Mouse (Mus musculus) embryonic facial prominence, embryonic 13.5 days (tissue): ENCODE results near the gene Itgb3. TPM values are rescaled to one million over a fixed set of nuclear protein-coding genes. Genes with fewer than 3 reads are reported as not detected.
"Not testable (repeated sequence)": the region's sequence is repeated elsewhere in the genome, so short reads cannot be mapped to it uniquely, and the experiment has no call there.

Experiments
- ATAC-seq: fragments of 200-750 bp; cut with Nextera tagmentation; 2 replicates; pipeline ENCODE4 v1.8.0; 2017; ENCODE audit warnings: low read depth; ENCODE audit not compliant: insufficient number of reproducible peaks, insufficient read depth, low FRiP score, low TSS enrichment
- H3K27ac ChIP-seq: fragments of 300-500 bp; sonication (generic); 2 replicates; pipeline ENCODE4 v1.5.1; 2015; ENCODE audit warnings: moderate library complexity, mild to moderate bottlenecking, inconsistent platforms
- H3K27me3 ChIP-seq: fragments of 300-500 bp; sonication (generic); 2 replicates; pipeline ENCODE4 v1.6.1; 2015; ENCODE audit warnings: mild to moderate bottlenecking, inconsistent platforms
- H3K36me3 ChIP-seq: fragments of 300-500 bp; sonication (generic); 2 replicates; pipeline ENCODE4 v1.6.1; 2015; ENCODE audit warnings: mild to moderate bottlenecking, inconsistent platforms
- H3K4me1 ChIP-seq: fragments of 300-500 bp; sonication (generic); 2 replicates; pipeline ENCODE4 v1.6.1; 2015; ENCODE audit warnings: inconsistent platforms
- H3K4me2 ChIP-seq: fragments of 300-500 bp; sonication (generic); 2 replicates; pipeline ENCODE4 v1.6.1; 2015; ENCODE audit warnings: moderate library complexity, mild to moderate bottlenecking, inconsistent platforms
- H3K4me3 ChIP-seq: fragments of 300-500 bp; sonication (generic); 2 replicates; pipeline ENCODE4 v1.5.1; 2015; ENCODE audit warnings: mild to moderate bottlenecking, inconsistent platforms
- H3K9ac ChIP-seq: fragments of 300-500 bp; sonication (generic); 2 replicates; pipeline ENCODE4 v1.6.1; 2015; ENCODE audit warnings: mild to moderate bottlenecking, inconsistent platforms
- H3K9me3 ChIP-seq: fragments of 300-500 bp; sonication (generic); 2 replicates; pipeline ENCODE4 v1.6.1; 2016; ENCODE audit warnings: inconsistent platforms
- WGBS: fragments of 180-500 bp; shearing (Covaris S2); methylation state at CpG from one replicate; pipeline ENCODE4 v1.1.7; 2015; ENCODE audit warnings: mixed read lengths; 5-methylcytosine and 5-hydroxymethylcytosine counted together
- polyA plus RNA-seq: library from polyadenylated mRNA; unstranded; fragments of >200 nt; fragmentation: Nextera tagmentation; extraction: Ambion mirVana; gene quantifications from 2 replicates; pipeline ENCODE4 v1.2.1, GENCODE M21; 2015

The Itgb3 gene
- polyA plus RNA-seq: 3.9 and 4.2 TPM in 2 replicates

DNA sequence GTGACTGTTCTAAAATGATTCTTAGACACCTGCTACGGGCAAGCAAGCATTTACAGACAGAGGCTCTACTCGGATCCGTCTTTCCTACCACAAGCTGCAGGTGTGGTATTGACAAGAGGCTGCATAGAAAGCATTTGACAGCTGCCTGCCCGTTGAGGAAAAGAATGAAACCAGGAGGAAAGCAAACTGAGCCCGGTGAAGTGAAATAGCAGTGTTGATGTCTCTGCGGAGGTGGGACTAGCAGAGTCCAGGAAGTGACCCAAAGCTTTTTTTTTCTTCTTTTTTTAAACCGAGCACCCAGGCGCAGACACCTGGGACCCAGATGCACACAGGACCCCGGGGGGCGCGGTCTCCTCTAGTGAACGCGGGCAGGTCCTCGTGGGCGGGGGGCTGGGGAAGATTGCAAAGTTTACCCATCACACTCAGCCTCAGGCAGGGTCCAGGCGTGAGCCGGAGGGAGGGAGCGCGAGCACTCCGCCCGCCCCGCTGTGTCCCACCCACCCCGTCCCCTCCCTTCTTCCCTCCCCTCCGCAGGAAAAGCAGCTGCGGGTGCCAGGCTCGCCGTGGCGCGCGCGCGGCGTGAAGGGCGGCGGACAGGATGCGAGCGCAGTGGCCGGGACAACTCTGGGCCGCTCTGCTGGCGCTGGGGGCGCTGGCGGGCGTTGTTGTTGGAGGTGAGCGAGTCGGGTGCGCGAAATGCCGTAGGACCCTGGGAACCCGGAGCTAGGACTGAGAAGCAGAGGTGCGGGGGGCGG lies at the start of gene Itgb3:
Itgb3 (plus strand) TSS at position 510 of the 755 bp plus-strand sequence.
- H3K4me1 ChIP-seq: peaks cover 13% of the 10 kb centered on the region
- no peaks in the 10 kb centered on the region for H3K36me3 ChIP-seq
- peak; percentile 54 for ATAC-seq
- peak within 1 kb of the TSS; percentile 90 for H3K4me2 ChIP-seq
- no peaks in the 10 kb centered on the region for H3K9me3 ChIP-seq
- no peak within 1 kb of the TSS for H3K27ac ChIP-seq
- WGBS: under 1% methylated on average over 50 of the region's 51 CpGs
- peak within 1 kb of the TSS; percentile 54 for H3K4me3 ChIP-seq
- peaks cover 34% of the 10 kb centered on the region for H3K27me3 ChIP-seq
- peak within 1 kb of the TSS; percentile 68 for H3K9ac ChIP-seq

DNA sequence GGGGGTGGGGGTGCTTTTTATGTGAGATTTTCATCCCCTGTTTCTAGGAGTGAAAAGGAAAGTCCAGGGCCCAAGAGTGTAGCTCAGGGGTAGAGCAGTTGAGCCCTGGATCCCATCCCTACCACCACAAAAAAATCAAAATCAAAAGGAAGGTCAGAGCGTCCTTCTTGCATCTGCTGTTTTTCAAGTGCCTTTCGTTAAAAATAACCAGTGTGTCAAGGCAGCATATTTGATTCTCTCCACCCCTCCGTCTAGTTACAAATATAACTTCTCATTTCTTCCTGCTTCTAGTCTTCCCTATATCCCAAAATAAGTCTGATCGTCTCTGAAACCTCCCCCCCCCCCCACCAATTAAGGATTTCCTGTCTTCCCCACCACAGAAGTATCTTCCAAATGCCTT lies 49.7 kb upstream of the Itgb3 start:
- H3K4me3 ChIP-seq: no peak overlapping the region
- no peak for ATAC-seq
- H3K9ac ChIP-seq: no peak overlapping the region
- H3K4me1 ChIP-seq: no peaks in the 10 kb centered on the region
- no peaks in the 10 kb centered on the region for H3K27me3 ChIP-seq
- H3K9me3 ChIP-seq: no peaks in the 10 kb centered on the region
- no peak overlapping the region for H3K27ac ChIP-seq
- H3K36me3 ChIP-seq: no peaks in the 10 kb centered on the region
- no peak overlapping the region for H3K4me2 ChIP-seq
- WGBS: 70% methylated on average over 4 of the region's 4 CpGs

DNA sequence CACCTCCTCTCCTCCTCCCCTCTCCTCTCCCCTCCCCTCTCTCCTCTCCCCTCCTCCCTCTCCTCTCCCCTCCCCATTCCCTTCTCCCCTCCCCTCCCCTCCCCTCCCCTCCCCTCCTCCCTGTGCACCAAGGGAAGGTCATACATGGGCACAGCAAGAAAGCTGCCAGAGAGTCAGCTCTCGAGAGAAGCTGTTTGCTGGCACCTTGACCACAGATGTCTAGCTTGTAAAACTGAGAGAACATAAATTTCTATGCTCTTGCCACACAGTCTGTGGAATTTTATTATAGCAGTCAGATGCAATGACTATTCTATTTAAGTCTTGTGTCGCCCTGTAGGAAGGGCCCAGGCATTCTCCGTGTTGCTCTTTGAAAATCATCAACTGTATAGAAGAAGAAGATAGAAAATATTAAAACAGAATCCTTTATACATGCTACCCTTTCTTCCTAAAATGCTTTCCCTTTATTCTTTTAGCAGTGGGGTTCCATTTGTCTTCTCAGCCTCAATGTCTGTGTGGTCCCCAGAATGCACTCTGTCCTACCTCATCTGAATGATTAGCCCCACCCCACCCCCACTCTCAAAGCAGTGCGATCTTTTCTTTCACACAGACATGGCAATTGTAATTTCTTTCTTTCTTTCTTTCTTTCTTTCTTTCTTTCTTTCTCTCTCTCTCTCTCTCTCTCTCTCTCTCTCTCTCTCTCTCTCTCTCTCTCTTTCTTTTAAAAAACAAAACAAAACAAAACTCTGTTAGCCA lies 49.0 kb upstream of the Itgb3 start:
- Histone ChIP-seq H3K27me3 (no peaks in the 10 kb centered on the region), H3K27ac (no peak overlapping the region), H3K4me1 (no peaks in the 10 kb centered on the region), H3K9me3 (no peaks in the 10 kb centered on the region), H3K36me3 (no peaks in the 10 kb centered on the region), H3K9ac (no peak overlapping the region), H3K4me2 (no peak overlapping the region), H3K4me3 (no peak overlapping the region)
- WGBS: 70% methylated on average over 4 of the region's 4 CpGs
- no peak for ATAC-seq

DNA sequence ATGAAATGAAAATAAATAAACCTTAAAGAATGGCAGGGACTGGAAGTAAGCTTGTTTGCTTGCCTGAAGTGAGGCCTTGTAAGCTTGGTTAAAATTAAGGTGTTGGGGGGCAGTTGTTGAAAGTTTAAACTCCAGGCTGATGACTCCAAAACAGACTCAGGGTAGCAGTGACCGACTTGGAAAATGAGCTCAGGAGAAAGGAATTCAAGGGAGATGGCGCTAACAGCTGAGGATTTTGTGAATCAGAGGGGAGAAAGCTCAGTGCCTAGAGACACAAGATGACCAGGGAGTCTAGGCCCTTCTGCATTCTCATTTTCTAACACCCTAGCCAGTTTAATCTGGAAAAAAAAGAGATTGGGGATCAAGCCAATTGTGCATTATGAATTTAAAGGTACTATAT lies 46.8 kb upstream of the Itgb3 start:
- Histone ChIP-seq H3K36me3 (no peaks in the 10 kb centered on the region), H3K9ac (no peak overlapping the region), H3K27ac (no peak overlapping the region), H3K4me2 (no peak overlapping the region), H3K9me3 (no peaks in the 10 kb centered on the region), H3K4me3 (no peak overlapping the region), H3K27me3 (no peaks in the 10 kb centered on the region), H3K4me1 (no peaks in the 10 kb centered on the region)
- no peak for ATAC-seq
- WGBS: 51% methylated on average over 2 of the region's 2 CpGs

DNA sequence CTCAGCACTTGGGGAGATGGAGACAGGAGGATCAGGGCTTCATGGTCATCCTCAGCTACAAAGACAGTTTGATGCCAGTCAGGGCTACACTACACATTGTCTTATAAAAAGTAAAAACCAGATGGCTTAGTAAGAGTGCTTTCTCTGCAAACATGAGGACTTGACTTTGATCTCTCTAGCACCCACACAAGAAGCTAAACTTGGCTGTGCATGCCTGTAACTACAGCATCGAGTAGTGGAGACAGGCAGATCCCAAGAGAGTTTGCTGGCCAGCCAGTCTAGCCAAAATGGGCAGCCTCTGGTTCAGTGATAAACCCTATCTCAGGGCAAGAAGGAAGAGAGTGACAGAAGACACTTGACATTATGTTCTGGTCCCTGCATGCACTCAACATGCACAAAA lies 44.3 kb upstream of the Itgb3 start:
- H3K9me3 ChIP-seq: no peaks in the 10 kb centered on the region
- H3K4me2 ChIP-seq: no peak overlapping the region
- H3K36me3 ChIP-seq: no peaks in the 10 kb centered on the region
- 57% methylated on average over 1 of the region's 1 CpGs for WGBS
- H3K4me3 ChIP-seq: no peak overlapping the region
- H3K27ac ChIP-seq: no peak overlapping the region
- H3K4me1 ChIP-seq: no peaks in the 10 kb centered on the region
- H3K27me3 ChIP-seq: no peaks in the 10 kb centered on the region
- ATAC-seq: no peak
- H3K9ac ChIP-seq: no peak overlapping the region

DNA sequence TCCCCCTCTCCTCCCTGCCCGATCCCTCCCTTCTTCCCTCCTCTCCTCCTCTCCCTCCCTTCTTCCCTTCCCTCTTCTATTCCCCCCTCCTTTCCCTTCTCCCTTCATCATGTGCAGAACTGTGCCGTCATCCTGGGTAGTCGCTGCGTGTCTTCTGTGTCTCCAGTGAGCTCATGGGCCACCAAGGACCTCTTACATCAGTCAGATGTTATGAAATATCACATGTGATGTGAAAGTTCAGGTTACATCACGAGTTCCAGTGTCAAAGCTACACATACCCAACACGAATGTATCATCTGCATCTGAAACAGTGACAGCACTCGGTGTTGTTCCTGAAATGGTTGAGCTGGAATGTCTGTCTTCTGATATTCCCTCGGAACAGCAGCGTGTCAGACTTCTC lies 42.6 kb upstream of the Itgb3 start:
- no peak overlapping the region for H3K27ac ChIP-seq
- no peak for ATAC-seq
- no peak overlapping the region for H3K4me2 ChIP-seq
- 78% methylated on average over 9 of the region's 9 CpGs for WGBS
- no peak overlapping the region for H3K4me3 ChIP-seq
- peaks cover 4% of the 10 kb centered on the region; the same call in 1 of the 2 replicates for H3K27me3 ChIP-seq
- H3K4me1 ChIP-seq: no peaks in the 10 kb centered on the region
- no peak overlapping the region for H3K9ac ChIP-seq
- no peaks in the 10 kb centered on the region for H3K36me3 ChIP-seq
- no peaks in the 10 kb centered on the region for H3K9me3 ChIP-seq

DNA sequence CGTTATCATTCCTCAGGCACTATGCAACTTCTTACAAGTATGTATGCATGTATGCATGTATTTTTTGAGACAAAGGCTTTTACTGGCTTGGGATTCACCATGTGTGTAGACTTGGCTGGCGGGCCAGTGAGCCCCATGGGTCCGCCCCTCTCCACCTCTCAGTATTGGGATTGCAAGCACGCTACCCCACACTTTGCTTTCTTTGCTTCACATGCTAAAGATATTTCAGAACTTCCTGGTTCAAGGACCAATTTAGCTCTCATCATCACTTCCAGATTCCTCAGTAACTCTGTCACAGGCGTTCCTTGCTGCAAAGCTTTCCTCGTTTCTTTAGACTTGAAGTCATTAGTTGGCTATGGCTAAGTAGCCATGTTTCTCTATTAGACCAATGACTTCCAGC lies 41.7 kb upstream of the Itgb3 start:
- H3K9ac ChIP-seq: no peak overlapping the region

DNA sequence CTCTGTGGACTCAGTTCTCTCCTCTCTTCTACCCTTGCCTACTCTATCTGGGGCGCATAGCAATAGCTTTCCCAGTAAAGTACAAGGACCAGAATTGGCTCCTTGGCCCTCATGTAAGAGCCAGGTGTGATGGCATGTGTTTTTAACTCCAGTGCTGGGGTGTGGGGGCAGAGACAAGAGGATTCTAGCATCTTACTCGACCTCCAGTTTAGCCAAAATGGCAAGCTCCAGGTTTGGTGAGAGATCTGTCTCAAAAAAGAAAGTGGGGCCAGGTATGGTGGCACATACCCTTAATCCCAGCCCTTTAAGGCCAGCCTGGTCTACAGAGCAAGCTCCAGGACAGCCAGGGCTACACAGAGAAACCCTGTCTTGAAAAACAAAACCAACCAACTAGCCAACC lies 41.0 kb upstream of the Itgb3 start:
- WGBS: 75% methylated on average over 2 of the region's 2 CpGs
- no peaks in the 10 kb centered on the region for H3K4me1 ChIP-seq
- no peaks in the 10 kb centered on the region for H3K36me3 ChIP-seq
- no peak overlapping the region for H3K9ac ChIP-seq
- no peak overlapping the region for H3K4me2 ChIP-seq
- ATAC-seq: no peak
- H3K4me3 ChIP-seq: no peak overlapping the region
- no peaks in the 10 kb centered on the region for H3K9me3 ChIP-seq
- peaks cover 13% of the 10 kb centered on the region for H3K27me3 ChIP-seq
- no peak overlapping the region for H3K27ac ChIP-seq

More for the DNA sequence above, 41.7 kb upstream of the Itgb3 start:
- H3K4me3 ChIP-seq: no peak overlapping the region
- ATAC-seq: no peak
- H3K27me3 ChIP-seq: peaks cover 8% of the 10 kb centered on the region
- no peak overlapping the region for H3K27ac ChIP-seq
- no peaks in the 10 kb centered on the region for H3K4me1 ChIP-seq
- WGBS: 76% methylated on average over 6 of the region's 6 CpGs
- H3K9me3 ChIP-seq: no peaks in the 10 kb centered on the region
- H3K36me3 ChIP-seq: no peaks in the 10 kb centered on the region
- no peak overlapping the region for H3K4me2 ChIP-seq

DNA sequence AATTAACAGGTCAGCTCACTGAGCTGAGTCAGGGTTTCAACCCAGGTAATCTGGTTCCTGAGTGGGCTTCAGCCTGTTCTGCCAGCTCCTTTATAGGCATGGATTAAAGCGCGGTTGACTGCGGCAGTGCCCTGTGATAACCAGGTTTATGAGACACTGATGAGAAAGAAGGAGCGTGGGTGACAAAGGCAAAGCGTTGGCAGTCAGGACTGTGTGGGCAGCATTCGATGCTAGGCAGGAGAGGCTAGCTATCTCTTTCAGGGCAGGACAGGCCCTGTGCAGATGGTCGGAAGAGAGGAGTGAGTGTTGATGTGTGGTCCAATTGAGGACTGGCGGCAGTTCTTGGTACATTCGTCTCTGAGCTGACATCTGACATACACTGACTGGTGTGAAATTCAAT lies 40.1 kb upstream of the Itgb3 start:
- no peaks in the 10 kb centered on the region for H3K4me1 ChIP-seq
- peaks cover 22% of the 10 kb centered on the region for H3K27me3 ChIP-seq
- H3K4me2 ChIP-seq: no peak overlapping the region
- no peaks in the 10 kb centered on the region for H3K36me3 ChIP-seq
- no peak overlapping the region for H3K4me3 ChIP-seq
- no peak for ATAC-seq
- 83% methylated on average over 9 of the region's 9 CpGs for WGBS
- H3K9me3 ChIP-seq: no peaks in the 10 kb centered on the region
- no peak overlapping the region for H3K9ac ChIP-seq
- no peak overlapping the region for H3K27ac ChIP-seq

DNA sequence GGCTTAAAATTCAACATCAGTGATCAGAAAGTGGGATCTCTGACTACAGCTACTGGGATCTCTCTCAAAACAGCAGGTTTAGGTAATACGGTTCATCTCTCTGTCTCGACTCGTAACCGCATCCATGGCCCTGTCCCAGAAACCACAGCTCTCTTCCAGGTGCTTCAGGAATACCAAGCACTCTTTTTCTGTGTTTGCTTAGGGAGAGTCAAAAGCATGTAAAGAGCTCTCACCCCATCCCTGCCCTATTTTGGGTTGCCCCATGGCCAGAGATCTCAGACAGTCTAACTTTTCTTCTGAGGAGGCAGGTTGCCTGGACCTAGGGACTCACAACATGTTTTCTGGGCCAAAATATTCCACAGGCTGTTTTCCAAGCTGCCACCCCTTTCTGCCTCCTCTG lies 39.5 kb upstream of the Itgb3 start:
- no peak for ATAC-seq
- 90% methylated on average over 4 of the region's 4 CpGs for WGBS

DNA sequence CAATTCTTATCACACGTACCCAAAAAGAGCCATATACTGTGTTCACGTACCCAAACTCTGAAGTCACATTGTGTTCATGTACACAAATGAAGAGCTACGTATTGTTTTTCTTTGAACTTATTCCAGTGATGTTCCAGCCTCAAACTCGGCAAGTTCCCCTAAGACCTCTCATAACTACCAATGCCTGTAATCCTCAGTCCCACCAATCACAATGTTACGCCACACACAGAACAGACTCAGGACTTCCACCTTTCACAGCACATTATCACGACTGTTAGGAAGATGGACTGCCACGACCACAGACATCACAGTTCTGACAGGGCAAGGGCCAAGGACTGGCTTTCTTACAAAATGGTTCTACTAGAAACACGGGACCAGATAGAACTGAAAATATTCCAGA lies 37.3 kb upstream of the Itgb3 start:
- not testable (repeated sequence) for H3K4me2 ChIP-seq, H3K4me1 ChIP-seq, H3K9me3 ChIP-seq, H3K4me3 ChIP-seq, H3K27ac ChIP-seq, H3K9ac ChIP-seq, H3K36me3 ChIP-seq, ATAC-seq
- 80% methylated on average over 8 of the region's 8 CpGs for WGBS
- peaks cover 28% of the 10 kb centered on the region for H3K27me3 ChIP-seq

More for the DNA sequence above, 39.5 kb upstream of the Itgb3 start:
- Histone ChIP-seq H3K4me2 (no peak overlapping the region), H3K36me3 (no peaks in the 10 kb centered on the region), H3K27me3 (peaks cover 28% of the 10 kb centered on the region), H3K27ac (no peak overlapping the region), H3K9me3 (no peaks in the 10 kb centered on the region), H3K4me3 (no peak overlapping the region), H3K9ac (no peak overlapping the region), H3K4me1 (no peaks in the 10 kb centered on the region)

DNA sequence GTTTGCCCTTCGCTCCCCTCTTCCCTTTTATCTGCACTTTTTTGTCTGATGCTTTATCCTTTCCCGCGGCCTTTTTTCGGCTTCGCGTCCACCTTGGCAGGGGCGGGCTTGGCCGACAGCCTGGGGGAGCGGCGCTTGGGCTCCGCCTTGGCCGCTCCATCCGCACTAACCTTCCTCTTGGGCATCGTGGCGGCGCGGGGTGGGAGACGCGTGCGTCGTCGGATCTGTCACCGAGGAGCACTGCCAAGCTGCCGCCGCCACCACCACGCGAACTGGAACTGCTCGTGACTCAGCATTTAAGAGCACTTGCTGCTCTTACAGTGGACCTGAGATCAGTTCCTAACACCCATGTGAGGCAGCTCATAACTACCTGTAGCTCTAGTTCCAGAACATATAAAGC lies 36.4 kb upstream of the Itgb3 start:
- 4% methylated on average over 28 of the region's 28 CpGs for WGBS
- H3K36me3 ChIP-seq, H3K27ac ChIP-seq, H3K9me3 ChIP-seq, ATAC-seq, H3K4me1 ChIP-seq: not testable (repeated sequence)
- peak overlapping the region; percentile 40 for H3K4me3 ChIP-seq
- H3K9ac ChIP-seq: peak overlapping the region; percentile 62
- peak overlapping the region; percentile 67 for H3K4me2 ChIP-seq
- peaks cover 28% of the 10 kb centered on the region for H3K27me3 ChIP-seq
